Comparison of ENCODE assay signal across 8 mouse cellular contexts in genomic region chr7:15945211-15945610, GRCm38 (mm10). TPM values are rescaled to one million over a fixed set of nuclear protein-coding genes. Genes with fewer than 3 reads are reported as not detected.
A peak's percentile ranks its signal among the peaks of the same experiment; 100 is the strongest.
DNase-seq lines count a peak whose midpoint lies in the region; ATAC-seq and TF ChIP-seq lines count a peak whose summit lies in the region.

No protein-coding gene starts in this region.

- no peak for TF ChIP-seq POLR2A in ES-Bruce4 (IDR thresholded peaks at IDR 0.05; ENCODE audit: insufficient read depth, low read length)

- peak overlapping the region; percentile 86 for H3K4me2 ChIP-seq in heart, embryonic 12.5 days
- peak overlapping the region; percentile 61 for H3K4me2 ChIP-seq in forebrain, embryonic 14.5 days (ENCODE audit: low read length)
- peak overlapping the region; percentile 67 for H3K4me2 ChIP-seq in liver, embryonic 16.5 days (ENCODE audit: low read depth, low read length)

- no peaks in the 10 kb centered on the region for H3K9me3 ChIP-seq in heart, embryonic 12.5 days (replicated peaks)
- no peaks in the 10 kb centered on the region for H3K9me3 ChIP-seq in ES-Bruce4 (replicated peaks; ENCODE audit: control insufficient read depth, insufficient read depth, low read length, poor library complexity, severe bottlenecking)
- no peaks in the 10 kb centered on the region for H3K9me3 ChIP-seq in forebrain, embryonic 14.5 days (replicated peaks; ENCODE audit: control insufficient read depth, low read length)
- no peaks in the 10 kb centered on the region for H3K9me3 ChIP-seq in liver, embryonic 16.5 days (replicated peaks; ENCODE audit: control insufficient read depth, low read length)

- H3K27ac ChIP-seq in heart, embryonic 12.5 days (ENCODE audit: poor library complexity, severe bottlenecking) = no peak overlapping the region; the same call in 1 of the 2 replicates
- H3K27ac ChIP-seq in ES-Bruce4 (ENCODE audit: insufficient read depth, low read length) = 0 out of 2 replicates have a peak overlapping the region, but pooled peaks have one; percentile 17
- no peak overlapping the region for H3K27ac ChIP-seq in forebrain, embryonic 14.5 days (ENCODE audit: low read depth, low read length)
- peak overlapping the region; percentile 94; the same call in 1 of the 2 replicates for H3K27ac ChIP-seq in liver, embryonic 16.5 days (ENCODE audit: low read length)

- no peak for TF ChIP-seq EP300 in ES-Bruce4 (IDR thresholded peaks at IDR 0.05; ENCODE audit: insufficient read depth, low read depth, low read length)

- H3K4me3 ChIP-seq in heart, embryonic 12.5 days = peak overlapping the region; percentile 64
- peak overlapping the region; percentile 86 for H3K4me3 ChIP-seq in ES-Bruce4 (ENCODE audit: low read depth, low read length)
- H3K4me3 ChIP-seq in forebrain, embryonic 14.5 days (ENCODE audit: low read depth, low read length) = peak overlapping the region; percentile 67
- peak overlapping the region; percentile 85 for H3K4me3 ChIP-seq in liver, embryonic 16.5 days (ENCODE audit: low read depth, low read length)

- 5% methylated on average over 8 of the region's 8 CpGs for WGBS in heart, embryonic 12.5 days
- WGBS in forebrain, embryonic 14.5 days = 9% methylated on average over 8 of the region's 8 CpGs
- WGBS in liver, embryonic 16.5 days (ENCODE audit: insufficient replicate concordance) = 2% methylated on average over 8 of the region's 8 CpGs

- peak overlapping the region; percentile 75 for H3K9ac ChIP-seq in heart, embryonic 12.5 days
- H3K9ac ChIP-seq in ES-Bruce4 (ENCODE audit: low read depth, poor library complexity, severe bottlenecking) = peak overlapping the region; percentile 93
- peak overlapping the region; percentile 71 for H3K9ac ChIP-seq in forebrain, embryonic 14.5 days (ENCODE audit: low read length)
- H3K9ac ChIP-seq in liver, embryonic 16.5 days (ENCODE audit: low read depth, low read length) = peak overlapping the region; percentile 85

- no peak for ATAC-seq in heart, embryonic 12.5 days (ENCODE audit: insufficient number of reproducible peaks, low FRiP score)
- ATAC-seq in forebrain, embryonic 14.5 days = peak; percentile 1; the same call in 1 of the 2 replicates
- ATAC-seq in liver, embryonic 16.5 days (ENCODE audit: low read depth) = no peak
- no peak for ATAC-seq in activated CD4-positive, CD25-positive, alpha-beta regulatory T cell, adult 4 months

- TF ChIP-seq CTCF in ES-Bruce4 (IDR thresholded peaks at IDR 0.05; ENCODE audit: low read depth, low read length) = no peak

- H3K36me3 ChIP-seq in heart, embryonic 12.5 days = peaks cover 44% of the 10 kb centered on the region
- H3K36me3 ChIP-seq in ES-Bruce4 (ENCODE audit: control insufficient read depth, insufficient read depth, low read length, poor library complexity, severe bottlenecking) = peaks cover 41% of the 10 kb centered on the region
- H3K36me3 ChIP-seq in forebrain, embryonic 14.5 days (ENCODE audit: control insufficient read depth, insufficient read depth, low read length) = peaks cover 43% of the 10 kb centered on the region
- H3K36me3 ChIP-seq in liver, embryonic 16.5 days (ENCODE audit: control insufficient read depth, insufficient read depth) = peaks cover 34% of the 10 kb centered on the region

- DNase-seq in heart, adult 9 months (ENCODE audit: low spot score in 2 of 2) = no peak
- DNase-seq in forebrain, embryonic 14.5 days (ENCODE audit: low spot score) = no peak
- DNase-seq in retina, embryonic 14.5 days (ENCODE audit: low spot score) = no peak
- no peak for DNase-seq in kidney, postnatal 25 days

- peaks cover 24% of the 10 kb centered on the region for H3K4me1 ChIP-seq in heart, embryonic 12.5 days (replicated peaks)
- H3K4me1 ChIP-seq in ES-Bruce4 (ENCODE audit: control insufficient read depth, insufficient read depth, low read length) = no peaks in the 10 kb centered on the region
- peaks cover 6% of the 10 kb centered on the region for H3K4me1 ChIP-seq in forebrain, embryonic 14.5 days (ENCODE audit: control insufficient read depth, insufficient read depth, low read length)
- H3K4me1 ChIP-seq in liver, embryonic 16.5 days (ENCODE audit: control insufficient read depth, low read depth, low read length) = peaks cover 37% of the 10 kb centered on the region

- H3K27me3 ChIP-seq in heart, embryonic 12.5 days (replicated peaks) = no peaks in the 10 kb centered on the region
- no peaks in the 10 kb centered on the region for H3K27me3 ChIP-seq in ES-Bruce4 (ENCODE audit: control insufficient read depth, insufficient read depth, low read length, poor library complexity, severe bottlenecking)
- no peaks in the 10 kb centered on the region for H3K27me3 ChIP-seq in forebrain, embryonic 14.5 days (replicated peaks; ENCODE audit: control insufficient read depth, insufficient read depth, low read length)
- H3K27me3 ChIP-seq in liver, embryonic 16.5 days (ENCODE audit: control insufficient read depth, insufficient read depth, low read depth, low read length) = no peaks in the 10 kb centered on the region

RNA-seq across cellular contexts. Expression of gene Nop53, which starts 0.7 kb away (rescaled TPM):
- 122 and 126 TPM in 2 replicates for polyA plus RNA-seq in heart, embryonic 12.5 days (2016; fragmentation: Nextera tagmentation; extraction: Ambion mirVana)
- polyA plus RNA-seq in ES-Bruce4 (2011; ENCODE audit: insufficient read depth, insufficient read length, low read depth, missing spikeins) = 283 and 299 TPM in 2 replicates
- 142 and 147 TPM in 2 replicates for polyA plus RNA-seq in forebrain, embryonic 14.5 days (2014; fragmentation: Nextera tagmentation; extraction: Ambion mirVana)
- 71.8 and 79.1 TPM in 2 replicates for polyA plus RNA-seq in liver, embryonic 16.5 days (2015; fragmentation: Nextera tagmentation; extraction: Ambion mirVana)
- polyA plus RNA-seq in activated CD4-positive, CD25-positive, alpha-beta regulatory T cell, adult 4 months (2017; shearing (Covaris generic)) = 100 to 1,000 TPM; 334 to 398 TPM

RNA-seq across cellular contexts. Expression of gene Ehd2, which starts 22.2 kb away (rescaled TPM):
- polyA plus RNA-seq in heart, embryonic 12.5 days (2016; fragmentation: Nextera tagmentation; extraction: Ambion mirVana) = 35.2 and 37.9 TPM in 2 replicates
- 4.6 and 4.9 TPM in 2 replicates for polyA plus RNA-seq in ES-Bruce4 (2011; ENCODE audit: insufficient read depth, insufficient read length, low read depth, missing spikeins)
- 4.5 and 6.2 TPM in 2 replicates for polyA plus RNA-seq in forebrain, embryonic 14.5 days (2014; fragmentation: Nextera tagmentation; extraction: Ambion mirVana)
- 4.7 and 5.6 TPM in 2 replicates for polyA plus RNA-seq in liver, embryonic 16.5 days (2015; fragmentation: Nextera tagmentation; extraction: Ambion mirVana)
- under 1 TPM; 0.07 to 0.11 TPM for polyA plus RNA-seq in activated CD4-positive, CD25-positive, alpha-beta regulatory T cell, adult 4 months (2017; shearing (Covaris generic))

RNA-seq across cellular contexts. Expression of gene Selenow, which starts 23.0 kb away (rescaled TPM):
- polyA plus RNA-seq in heart, embryonic 12.5 days (2016; fragmentation: Nextera tagmentation; extraction: Ambion mirVana) = 759 and 790 TPM in 2 replicates
- 93.1 and 101 TPM in 2 replicates for polyA plus RNA-seq in ES-Bruce4 (2011; ENCODE audit: insufficient read depth, insufficient read length, low read depth, missing spikeins)
- polyA plus RNA-seq in forebrain, embryonic 14.5 days (2014; fragmentation: Nextera tagmentation; extraction: Ambion mirVana) = 1,730 and 1,790 TPM in 2 replicates
- polyA plus RNA-seq in liver, embryonic 16.5 days (2015; fragmentation: Nextera tagmentation; extraction: Ambion mirVana) = 235 and 256 TPM in 2 replicates
- polyA plus RNA-seq in activated CD4-positive, CD25-positive, alpha-beta regulatory T cell, adult 4 months (2017; shearing (Covaris generic)) = 100 to 1,000 TPM; 824 to 866 TPM

Comparison
In these comparisons a context has a peak if more than half of its experiments do, and no peak if none do; other contexts are left out.
1. H3K27ac ChIP-seq: peak in ES-Bruce4 (single experiment) and liver, embryonic 16.5 days (single experiment); none in heart, embryonic 12.5 days (single experiment) and forebrain, embryonic 14.5 days (single experiment).
2. Peak in every context shown above with its lines, with median percentiles within 50 percentile points of each other: H3K4me2 ChIP-seq, H3K4me3 ChIP-seq and H3K9ac ChIP-seq.